Mouse (Mus musculus) erythroblast, embryonic 14.5 days (primary cell): ENCODE results near the gene Por.

ENCODE experiments used
- GATA1 ChIP-seq: IDR thresholded peaks from 2 replicates; pipeline ENCODE4 v1.6.1; 2012; ENCODE audit warnings: low read length, inconsistent platforms, mixed read lengths
- TAL1 ChIP-seq: IDR thresholded peaks from 3 replicates; pipeline ENCODE4 v1.6.1; 2012; ENCODE audit warnings: low read length, inconsistent platforms, mixed read lengths

DNA sequence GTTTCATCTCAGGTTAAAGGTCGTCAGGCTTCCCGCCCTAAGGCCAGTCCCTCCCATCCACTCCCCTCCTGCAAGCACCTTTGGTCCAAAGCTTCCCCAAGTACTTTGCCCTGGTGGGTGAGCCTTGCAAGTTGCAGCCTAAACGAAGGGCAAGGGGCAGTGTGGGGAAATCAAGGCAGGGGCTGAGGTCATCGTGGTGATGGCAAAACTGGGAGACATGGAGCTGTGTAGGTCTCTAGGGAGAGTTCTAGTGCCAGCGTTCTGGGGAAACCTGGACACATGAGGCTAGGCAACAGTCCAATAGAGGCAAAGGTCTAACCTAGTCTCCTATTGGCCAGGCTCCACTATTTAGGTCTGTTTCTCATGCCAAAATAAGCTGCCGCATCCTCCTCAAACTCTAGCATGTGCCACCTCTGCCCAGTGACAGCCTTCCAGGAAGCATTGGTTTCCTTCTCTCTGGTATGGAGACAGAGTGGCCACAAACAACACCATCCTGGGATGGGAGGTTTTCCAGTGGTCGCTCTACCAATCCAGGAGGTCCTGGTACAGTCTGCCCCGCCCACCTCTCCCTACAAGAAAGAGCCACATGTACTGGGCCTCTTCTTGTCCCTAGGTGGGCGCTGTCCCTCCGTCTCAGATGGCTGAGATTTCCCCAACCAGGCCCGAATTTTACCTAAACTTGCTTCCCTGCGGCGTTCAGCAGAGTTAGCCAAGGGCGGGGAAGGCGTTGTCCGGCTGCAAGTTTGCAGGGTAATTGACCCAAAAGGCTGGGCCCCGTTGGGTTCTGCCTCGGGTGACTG is 73.3 kb downstream of the Por start:
- TF ChIP-seq GATA1 (no peak), TAL1 (no peak)
